Mouse (Mus musculus) spleen, postnatal 14 days (tissue): ENCODE results near the gene Ggn.
"Not testable (repeated sequence)": the region's sequence is repeated elsewhere in the genome, so short reads cannot be mapped to it uniquely, and the experiment has no call there.

Source experiments
- DNase-seq, 2 experiments: peaks; one replicate each; pipeline ENCODE4 v3.0.0; 2021 to 2022; ENCODE audit warnings: low spot score in 2 of 2

Gene Ggn

GRCm38 (mm10) chr7:29158264-29158663, 11.7 kb upstream of the Ggn start:
- DNase-seq = no peak

GRCm38 (mm10) chr7:29162294-29162693, 7.7 kb upstream of the Ggn start:
- DNase-seq = no peak

- DNase-seq = no peak
Observed at GRCm38 (mm10) chr7:29162750-29163525, 7.1 kb upstream of the Ggn start.

GRCm38 (mm10) chr7:29167656-29168055, 2.4 kb upstream of the Ggn start:
- DNase-seq = no peak

- no peak for DNase-seq
Observed at GRCm38 (mm10) chr7:29168121-29168695, 1.8 kb upstream of the Ggn start.

- DNase-seq = no peak
Observed at GRCm38 (mm10) chr7:29168791-29169230, 1.2 kb upstream of the Ggn start.

GRCm38 (mm10) chr7:29169231-29170065, 562 bp upstream of the Ggn start:
- no peak for DNase-seq

- DNase-seq = peak in 1 of 2 experiments; percentile 12
Observed at GRCm38 (mm10) chr7:29170755-29171561, 948 bp downstream of the Ggn start.

- DNase-seq = no peak
Observed at GRCm38 (mm10) chr7:29171562-29172097, 1.6 kb downstream of the Ggn start.

GRCm38 (mm10) chr7:29172390-29173016, 2.5 kb downstream of the Ggn start:
- DNase-seq = no peak

GRCm38 (mm10) chr7:29178106-29178505, 8.1 kb downstream of the Ggn start:
- no peak for DNase-seq

GRCm38 (mm10) chr7:29179323-29179722, 9.3 kb downstream of the Ggn start:
- DNase-seq = no peak

GRCm38 (mm10) chr7:29180077-29180853, 10.3 kb downstream of the Ggn start, which contains the start of gene Psmd8:
Gene Psmd8, minus strand, starts transcription at chr7:29180701.
- DNase-seq = peak; percentile 90 to 93

- no peak for DNase-seq
Observed at GRCm38 (mm10) chr7:29180854-29181236, 10.8 kb downstream of the Ggn start.

- DNase-seq = not testable (repeated sequence)
Observed at GRCm38 (mm10) chr7:29181323-29181722, 11.3 kb downstream of the Ggn start.

GRCm38 (mm10) chr7:29194230-29194629, 24.2 kb downstream of the Ggn start:
- DNase-seq = not testable (repeated sequence)

GRCm38 (mm10) chr7:29202577-29202976, 32.6 kb downstream of the Ggn start:
- DNase-seq = no peak

- peak; percentile 22 to 47 for DNase-seq
Observed at GRCm38 (mm10) chr7:29211013-29211412, 41.0 kb downstream of the Ggn start.

- peak; percentile 69 to 77 for DNase-seq
Observed at GRCm38 (mm10) chr7:29211415-29212198, 41.6 kb downstream of the Ggn start.
